Comparison of ENCODE assay signal across 24 mouse cellular contexts in the genomic region with DNA sequence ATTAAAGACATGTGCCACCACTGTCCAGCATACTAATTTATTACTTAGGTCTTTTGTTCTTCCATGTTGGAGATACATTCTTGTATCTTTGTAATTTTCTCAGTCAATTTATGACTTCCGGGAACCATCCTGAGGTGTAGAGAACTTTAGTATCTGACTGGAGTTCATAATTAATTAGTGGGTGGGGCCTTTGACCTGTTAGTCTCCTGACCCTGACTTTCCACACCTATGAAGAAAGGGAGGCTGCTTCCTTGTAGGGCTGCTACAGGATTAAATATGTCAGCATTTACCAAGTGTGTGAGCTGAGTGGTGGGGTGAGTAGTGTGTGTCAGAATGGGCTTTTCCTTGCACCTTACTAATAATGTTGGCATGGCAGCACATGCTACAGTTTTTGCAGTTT. TPM values are rescaled to one million over a fixed set of nuclear protein-coding genes. Genes with fewer than 3 reads are reported as not detected.
A peak's percentile ranks its signal among the peaks of the same experiment; 100 is the strongest.
DNase-seq lines count a peak whose midpoint lies in the region; ATAC-seq and TF ChIP-seq lines count a peak whose summit lies in the region.
"Had no signal": no experiment of that assay in that cellular context is flagged by ENCODE, and none has a peak within 500 bp of the region (broad histone marks: within the 10 kb centered on the region; RNA-seq: fewer than 3 reads in every experiment).

No protein-coding gene starts in this region.

- TF ChIP-seq EP300 in stomach, postnatal 0 days (optimal IDR thresholded peaks at IDR 0.05): no peak

- H3K27ac ChIP-seq in kidney, adult 2 months (ENCODE audit: insufficient read depth, low read depth, low read length): no peak overlapping the region
- no peak overlapping the region for H3K27ac ChIP-seq in intestine, embryonic 15.5 days
- 0 out of 2 replicates have a peak overlapping the region, but pooled peaks have one; percentile 60 for H3K27ac ChIP-seq in intestine, postnatal 0 days (ENCODE audit: low read depth, low read length)
- H3K27ac ChIP-seq in stomach, postnatal 0 days (replicated peaks): no peak overlapping the region
- no peak overlapping the region for H3K27ac ChIP-seq in forebrain, embryonic 16.5 days (ENCODE audit: low read length)
- H3K27ac ChIP-seq: embryonic facial prominence, embryonic 12.5 days; embryonic facial prominence, embryonic 15.5 days; forebrain, embryonic 15.5 days; hindbrain, embryonic 12.5 days; hindbrain, embryonic 15.5 days had no signal

- H3K4me2 ChIP-seq in intestine, embryonic 15.5 days (replicated peaks): no peak overlapping the region
- no peak overlapping the region for H3K4me2 ChIP-seq in intestine, postnatal 0 days (replicated peaks; ENCODE audit: low read depth)
- H3K4me2 ChIP-seq in stomach, postnatal 0 days (replicated peaks; ENCODE audit: low read depth): no peak overlapping the region
- H3K4me2 ChIP-seq in forebrain, embryonic 16.5 days (ENCODE audit: low read length): no peak overlapping the region
- H3K4me2 ChIP-seq: embryonic facial prominence, embryonic 12.5 days; embryonic facial prominence, embryonic 15.5 days; forebrain, embryonic 15.5 days; heart, embryonic 12.5 days; heart, embryonic 15.5 days; hindbrain, embryonic 12.5 days; hindbrain, embryonic 15.5 days had no signal

- peaks cover 14% of the 10 kb centered on the region for H3K4me1 ChIP-seq in kidney, adult 2 months (ENCODE audit: control insufficient read depth, insufficient read depth, low read length)
- peaks cover 36% of the 10 kb centered on the region for H3K4me1 ChIP-seq in intestine, embryonic 15.5 days (replicated peaks)
- H3K4me1 ChIP-seq in intestine, postnatal 0 days (replicated peaks; ENCODE audit: control insufficient read depth, insufficient read depth, low read length): peaks cover 9% of the 10 kb centered on the region
- peaks cover 11% of the 10 kb centered on the region for H3K4me1 ChIP-seq in stomach, postnatal 0 days (replicated peaks; ENCODE audit: control insufficient read depth, insufficient read depth)
- H3K4me1 ChIP-seq in forebrain, embryonic 16.5 days (replicated peaks; ENCODE audit: control insufficient read depth, insufficient read depth, low read length): peaks cover 18% of the 10 kb centered on the region

- DNase-seq in kidney, adult 2 months: peak; percentile 57
- no peak for DNase-seq in kidney, adult 11 months
- DNase-seq in stomach, postnatal 0 days (ENCODE audit: low spot score): no peak
- DNase-seq in thymus, postnatal 25 days: no peak
- DNase-seq: adrenal gland, adult 8-10 months; adrenal gland, postnatal 25 days; cerebellum, adult 18-20 months; cerebellum, adult 9-11 months; cerebellum, postnatal 25 days; gastrocnemius, postnatal 25 days; heart, adult 18-20 months; heart, postnatal 14 days had no signal

- H3K4me3 ChIP-seq in kidney, adult 2 months (ENCODE audit: insufficient read depth, low read depth, low read length): no peak overlapping the region
- H3K4me3 ChIP-seq in intestine, embryonic 15.5 days (replicated peaks): no peak overlapping the region
- no peak overlapping the region for H3K4me3 ChIP-seq in intestine, postnatal 0 days (ENCODE audit: low read depth, low read length)
- H3K4me3 ChIP-seq in stomach, postnatal 0 days (ENCODE audit: low read depth, low read length): no peak overlapping the region
- no peak overlapping the region for H3K4me3 ChIP-seq in forebrain, embryonic 16.5 days (replicated peaks; ENCODE audit: low read length)
- H3K4me3 ChIP-seq: embryonic facial prominence, embryonic 12.5 days; embryonic facial prominence, embryonic 15.5 days; forebrain, embryonic 15.5 days; heart, embryonic 12.5 days; heart, embryonic 15.5 days; hindbrain, embryonic 12.5 days; hindbrain, embryonic 15.5 days had no signal

- no peak for TF ChIP-seq POLR2A in kidney, adult 2 months (IDR thresholded peaks at IDR 0.05; ENCODE audit: low read depth, low read length)

- no peaks in the 10 kb centered on the region for H3K9me3 ChIP-seq in intestine, embryonic 15.5 days
- H3K9me3 ChIP-seq in intestine, postnatal 0 days (ENCODE audit: control insufficient read depth): no peaks in the 10 kb centered on the region
- H3K9me3 ChIP-seq in stomach, postnatal 0 days (ENCODE audit: control insufficient read depth, low read length): no peaks in the 10 kb centered on the region
- no peaks in the 10 kb centered on the region for H3K9me3 ChIP-seq in forebrain, embryonic 16.5 days (ENCODE audit: control insufficient read depth, low read length)
- H3K9me3 ChIP-seq: embryonic facial prominence, embryonic 12.5 days; embryonic facial prominence, embryonic 15.5 days; forebrain, embryonic 15.5 days; heart, embryonic 12.5 days; heart, embryonic 15.5 days; hindbrain, embryonic 12.5 days; hindbrain, embryonic 15.5 days had no signal

- no peak for TF ChIP-seq CTCF in kidney, adult 2 months (conservative IDR thresholded peaks at IDR 0.05; ENCODE audit: insufficient read depth, insufficient read length, low read depth, low read length)
- TF ChIP-seq CTCF in intestine, postnatal 0 days (IDR thresholded peaks at IDR 0.05; ENCODE audit: low read depth): no peak
- TF ChIP-seq CTCF in stomach, postnatal 0 days (IDR thresholded peaks at IDR 0.05; ENCODE audit: low read depth): no peak

- 49% methylated on average over 1 of the region's 1 CpGs for WGBS in kidney, adult 2 months
- 71% methylated on average over 1 of the region's 1 CpGs for WGBS in intestine, embryonic 15.5 days
- WGBS in intestine, postnatal 0 days: 42% methylated on average over 1 of the region's 1 CpGs
- WGBS in stomach, postnatal 0 days: 70% methylated on average over 1 of the region's 1 CpGs
- WGBS in forebrain, embryonic 16.5 days: 76% methylated on average over 1 of the region's 1 CpGs

- no peaks in the 10 kb centered on the region for H3K36me3 ChIP-seq in kidney, adult 2 months (ENCODE audit: control insufficient read depth, insufficient read depth, low read length)
- H3K36me3 ChIP-seq in intestine, embryonic 15.5 days: no peaks in the 10 kb centered on the region
- H3K36me3 ChIP-seq in intestine, postnatal 0 days (ENCODE audit: control insufficient read depth, insufficient read depth): no peaks in the 10 kb centered on the region
- no peaks in the 10 kb centered on the region for H3K36me3 ChIP-seq in stomach, postnatal 0 days (ENCODE audit: control insufficient read depth, insufficient read depth, low read length)
- no peaks in the 10 kb centered on the region for H3K36me3 ChIP-seq in forebrain, embryonic 16.5 days (ENCODE audit: control insufficient read depth, insufficient read depth)
- H3K36me3 ChIP-seq: embryonic facial prominence, embryonic 12.5 days; embryonic facial prominence, embryonic 15.5 days; forebrain, embryonic 15.5 days; heart, embryonic 12.5 days; heart, embryonic 15.5 days; hindbrain, embryonic 12.5 days; hindbrain, embryonic 15.5 days had no signal

- H3K9ac ChIP-seq in intestine, embryonic 15.5 days: no peak overlapping the region
- no peak overlapping the region for H3K9ac ChIP-seq in intestine, postnatal 0 days (ENCODE audit: low read depth, low read length)
- H3K9ac ChIP-seq in stomach, postnatal 0 days (ENCODE audit: low read length): no peak overlapping the region
- H3K9ac ChIP-seq in forebrain, embryonic 16.5 days (replicated peaks; ENCODE audit: low read depth, low read length): no peak overlapping the region
- H3K9ac ChIP-seq: embryonic facial prominence, embryonic 12.5 days; embryonic facial prominence, embryonic 15.5 days; forebrain, embryonic 15.5 days; heart, embryonic 12.5 days; heart, embryonic 15.5 days; hindbrain, embryonic 12.5 days; hindbrain, embryonic 15.5 days had no signal

- ATAC-seq in intestine, embryonic 15.5 days: peak; percentile 50
- ATAC-seq in intestine, postnatal 0 days: peak; percentile 73
- 0 out of 2 replicates have a peak, but pooled peaks have one; percentile 57 for ATAC-seq in stomach, postnatal 0 days (ENCODE audit: low FRiP score, low TSS enrichment)
- no peak for ATAC-seq in forebrain, embryonic 16.5 days
- ATAC-seq: activated CD4-positive, CD25-positive, alpha-beta regulatory T cell, adult 4 months; CD4-positive, CD25-positive, alpha-beta regulatory T cell, adult 4 months; forebrain, embryonic 15.5 days had no signal

- no peaks in the 10 kb centered on the region for H3K27me3 ChIP-seq in kidney, adult 2 months (replicated peaks; ENCODE audit: control insufficient read depth, insufficient read depth, low read length)
- H3K27me3 ChIP-seq in intestine, embryonic 15.5 days (replicated peaks): no peaks in the 10 kb centered on the region
- H3K27me3 ChIP-seq in intestine, postnatal 0 days (replicated peaks; ENCODE audit: control insufficient read depth, insufficient read depth, low read length): no peaks in the 10 kb centered on the region
- no peaks in the 10 kb centered on the region for H3K27me3 ChIP-seq in stomach, postnatal 0 days (ENCODE audit: control insufficient read depth, insufficient read depth, low read length)
- H3K27me3 ChIP-seq in forebrain, embryonic 16.5 days (replicated peaks; ENCODE audit: control insufficient read depth, insufficient read depth, low read length): no peaks in the 10 kb centered on the region
- H3K27me3 ChIP-seq: embryonic facial prominence, embryonic 12.5 days; embryonic facial prominence, embryonic 15.5 days; forebrain, embryonic 15.5 days; heart, embryonic 12.5 days; heart, embryonic 15.5 days; hindbrain, embryonic 12.5 days; hindbrain, embryonic 15.5 days had no signal

RNA-seq across cellular contexts. Expression of a gene that starts 36.4 kb away (rescaled TPM):
- polyA plus RNA-seq in kidney, adult 2 months (2012; rRNA removed): 25.5 and 27.2 TPM in 2 replicates
- 8.1 and 8.7 TPM in 2 replicates for polyA plus RNA-seq in intestine, embryonic 15.5 days (2015; fragmentation: Nextera tagmentation; extraction: Ambion mirVana)
- polyA plus RNA-seq in intestine, postnatal 0 days (2015; fragmentation: Nextera tagmentation; extraction: Ambion mirVana): 8.0 and 8.3 TPM in 2 replicates
- polyA plus RNA-seq in stomach, postnatal 0 days (2015; fragmentation: Nextera tagmentation; extraction: Ambion mirVana): 4.6 and 5.2 TPM in 2 replicates
- 12.8 TPM in 2 replicates for polyA plus RNA-seq in forebrain, embryonic 16.5 days (2015; fragmentation: Nextera tagmentation; extraction: Ambion mirVana)
